Mouse (Mus musculus) natural killer cell, adult 2 months (primary cell): Measurements from ENCODE around the gene Fam25c.
"Not testable (repeated sequence)": the region's sequence is repeated elsewhere in the genome, so short reads cannot be mapped to it uniquely, and the experiment has no call there.

Experiments used
- DNase-seq, 2 experiments: peaks; one replicate each; pipeline ENCODE4 v3.0.0; 2022; ENCODE audit warnings: low spot score in 2 of 2

The Fam25c gene

GRCm38 (mm10) chr14:34327618-34328017, 27.6 kb downstream of the Fam25c start:
- no peak for DNase-seq

GRCm38 (mm10) chr14:34326606-34327005, 28.6 kb downstream of the Fam25c start:
- no peak for DNase-seq

- DNase-seq: no peak
Observed at GRCm38 (mm10) chr14:34323576-34324085, 31.6 kb downstream of the Fam25c start.

- no peak for DNase-seq
Observed at GRCm38 (mm10) chr14:34318113-34318512, 37.1 kb downstream of the Fam25c start.

- no peak for DNase-seq
Observed at GRCm38 (mm10) chr14:34317431-34317830, 37.8 kb downstream of the Fam25c start.

- no peak for DNase-seq
Observed at GRCm38 (mm10) chr14:34316346-34316745, 38.9 kb downstream of the Fam25c start.

- DNase-seq: no peak
Observed at GRCm38 (mm10) chr14:34314796-34315195, 40.4 kb downstream of the Fam25c start.

GRCm38 (mm10) chr14:34314383-34314782, 40.9 kb downstream of the Fam25c start:
- DNase-seq: not testable (repeated sequence)

GRCm38 (mm10) chr14:34313612-34314011, 41.6 kb downstream of the Fam25c start:
- DNase-seq: no peak

- no peak for DNase-seq
Observed at GRCm38 (mm10) chr14:34312339-34313048, 42.7 kb downstream of the Fam25c start.

GRCm38 (mm10) chr14:34311691-34312090, 43.5 kb downstream of the Fam25c start:
- DNase-seq: no peak

- peak; percentile 50 to 52 for DNase-seq
Observed at GRCm38 (mm10) chr14:34311021-34311631, 44.1 kb downstream of the Fam25c start.

- peak; percentile 92 to 93 for DNase-seq
Observed at GRCm38 (mm10) chr14:34310234-34310965, 44.8 kb downstream of the Fam25c start, which contains the start of the genes Shld2 and Glud1. Gene Shld2, minus strand, starts transcription at chr14:34310493. Gene Glud1, plus strand, starts transcription at chr14:34310727.

- DNase-seq: no peak
Observed at GRCm38 (mm10) chr14:34309907-34310233, 45.4 kb downstream of the Fam25c start.

GRCm38 (mm10) chr14:34309266-34309665, 46.0 kb downstream of the Fam25c start:
- no peak for DNase-seq

- DNase-seq: no peak
Observed at GRCm38 (mm10) chr14:34303265-34303680, 52.0 kb downstream of the Fam25c start.

GRCm38 (mm10) chr14:34302681-34303242, 52.5 kb downstream of the Fam25c start:
- no peak for DNase-seq
